Mouse (Mus musculus): ENCODE measurements around the gene Chrna3. TPM values are rescaled to one million over a fixed set of nuclear protein-coding genes. Genes with fewer than 3 reads are reported as not detected.

Gene Chrna3
- total RNA-seq, 2 experiments from 2014 or later = 0.28 to 0.34 TPM

DNA sequence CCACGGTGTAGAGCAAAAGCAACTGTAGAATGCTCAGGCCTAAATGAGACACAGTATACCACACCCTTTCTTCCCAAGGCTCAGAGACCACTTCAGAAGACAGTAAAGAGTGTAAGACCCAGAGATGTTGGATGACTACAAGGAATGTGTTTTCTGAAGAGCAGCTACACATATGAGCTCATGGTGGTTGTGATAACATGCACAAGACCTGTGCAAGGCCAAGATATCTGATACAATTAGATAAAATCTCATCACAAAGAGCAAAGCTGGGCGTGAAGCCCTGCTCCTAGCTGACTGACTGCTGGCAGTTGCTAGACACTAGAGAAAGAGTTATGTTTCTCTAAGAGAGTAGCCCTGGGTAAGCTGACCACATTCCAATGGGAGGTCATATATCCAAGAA, 16.7 kb downstream of the Chrna3 start:
- DNase-seq (ENCODE audit: extremely low spot score in 1 of 2, low spot score in 1 of 2) = no peak

DNA sequence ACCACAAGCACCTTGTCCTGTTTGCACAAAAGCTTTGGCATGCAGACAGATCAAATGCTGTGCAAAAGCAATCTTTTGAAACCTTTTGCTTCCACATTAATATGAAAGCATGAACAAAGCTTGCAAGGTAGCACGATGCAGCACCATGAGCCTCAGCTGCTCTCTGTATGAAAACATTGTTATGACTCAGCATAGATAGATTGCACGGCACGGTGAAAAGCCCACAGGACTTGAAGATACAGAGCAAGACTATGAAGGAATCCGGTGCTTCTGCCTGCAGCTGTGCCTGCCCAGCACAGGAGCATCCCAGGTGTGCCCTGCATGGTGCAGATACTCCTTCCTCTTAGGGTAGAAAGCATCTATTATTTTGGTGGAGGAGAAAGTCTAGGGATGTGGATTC, 22.8 kb downstream of the Chrna3 start:
- DNase-seq (ENCODE audit: extremely low spot score in 1 of 2, low spot score in 1 of 2) = no peak

GRCm38 (mm10) chr9:54995645-54996044, 30.7 kb downstream of the Chrna3 start:
- no peak for DNase-seq (ENCODE audit: extremely low spot score in 1 of 2, low spot score in 1 of 2)

DNA sequence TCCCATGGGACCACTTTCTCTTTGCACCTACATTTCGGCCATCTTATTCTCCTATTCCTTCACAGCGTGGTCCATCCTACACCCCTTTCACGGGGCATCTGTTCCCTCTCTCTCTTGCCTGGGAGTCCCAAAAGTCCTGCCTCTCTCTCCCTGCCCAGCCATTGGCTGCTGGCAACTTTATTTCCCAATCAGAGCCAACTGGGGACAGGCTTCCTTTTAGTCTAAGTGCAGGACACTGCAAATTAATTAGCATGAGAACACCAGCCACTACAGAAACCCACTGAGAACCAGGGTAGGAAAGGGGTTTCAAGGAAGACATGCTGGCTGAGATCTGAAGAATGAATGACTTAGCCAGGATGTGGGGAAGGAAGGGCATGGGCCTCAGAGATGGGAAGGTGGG, 32.0 kb downstream of the Chrna3 start:
- DNase-seq (ENCODE audit: extremely low spot score in 1 of 2, low spot score in 1 of 2) = no peak

DNA sequence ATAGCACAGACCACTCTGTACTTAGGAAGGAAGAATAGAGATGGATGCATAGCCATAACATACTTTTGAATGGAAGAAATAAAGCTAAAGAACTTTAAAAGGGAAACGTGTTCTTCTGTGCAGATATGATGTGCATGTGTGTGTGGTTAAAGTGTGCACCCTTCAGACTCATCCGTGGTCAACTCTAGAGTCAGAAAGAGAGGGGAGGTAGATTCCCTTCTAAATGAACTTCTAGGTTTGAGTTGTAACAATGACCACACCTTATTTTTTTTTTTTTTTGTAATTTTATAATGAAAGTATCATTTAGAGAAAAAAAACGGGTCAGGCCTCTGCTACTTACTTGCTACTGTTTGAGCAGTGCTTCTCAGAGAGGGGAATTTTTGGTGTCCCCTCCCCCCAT, 36.0 kb downstream of the Chrna3 start:
- DNase-seq (ENCODE audit: extremely low spot score in 1 of 2, low spot score in 1 of 2) = no peak

DNA sequence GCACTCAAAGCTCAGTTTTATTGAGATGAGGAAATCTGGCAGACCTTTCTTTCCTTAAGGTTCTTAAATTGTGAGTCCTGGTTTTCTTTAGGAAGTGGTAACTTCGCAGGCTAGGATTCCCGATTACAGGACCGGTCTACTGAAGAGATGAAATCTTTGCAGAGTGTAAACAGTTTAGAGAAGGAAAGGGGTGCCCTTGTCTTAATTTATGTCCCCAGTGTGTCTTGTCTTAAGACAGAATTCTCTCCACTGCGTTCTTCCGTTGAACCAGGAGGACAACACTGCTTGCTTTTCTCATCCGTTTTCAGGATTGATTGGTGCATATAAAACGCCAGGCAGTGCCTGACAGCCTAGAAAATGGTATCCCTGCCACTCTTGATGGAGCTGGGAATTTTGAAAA, 44.0 kb downstream of the Chrna3 start:
- no peak for DNase-seq (ENCODE audit: extremely low spot score in 1 of 2, low spot score in 1 of 2)

DNA sequence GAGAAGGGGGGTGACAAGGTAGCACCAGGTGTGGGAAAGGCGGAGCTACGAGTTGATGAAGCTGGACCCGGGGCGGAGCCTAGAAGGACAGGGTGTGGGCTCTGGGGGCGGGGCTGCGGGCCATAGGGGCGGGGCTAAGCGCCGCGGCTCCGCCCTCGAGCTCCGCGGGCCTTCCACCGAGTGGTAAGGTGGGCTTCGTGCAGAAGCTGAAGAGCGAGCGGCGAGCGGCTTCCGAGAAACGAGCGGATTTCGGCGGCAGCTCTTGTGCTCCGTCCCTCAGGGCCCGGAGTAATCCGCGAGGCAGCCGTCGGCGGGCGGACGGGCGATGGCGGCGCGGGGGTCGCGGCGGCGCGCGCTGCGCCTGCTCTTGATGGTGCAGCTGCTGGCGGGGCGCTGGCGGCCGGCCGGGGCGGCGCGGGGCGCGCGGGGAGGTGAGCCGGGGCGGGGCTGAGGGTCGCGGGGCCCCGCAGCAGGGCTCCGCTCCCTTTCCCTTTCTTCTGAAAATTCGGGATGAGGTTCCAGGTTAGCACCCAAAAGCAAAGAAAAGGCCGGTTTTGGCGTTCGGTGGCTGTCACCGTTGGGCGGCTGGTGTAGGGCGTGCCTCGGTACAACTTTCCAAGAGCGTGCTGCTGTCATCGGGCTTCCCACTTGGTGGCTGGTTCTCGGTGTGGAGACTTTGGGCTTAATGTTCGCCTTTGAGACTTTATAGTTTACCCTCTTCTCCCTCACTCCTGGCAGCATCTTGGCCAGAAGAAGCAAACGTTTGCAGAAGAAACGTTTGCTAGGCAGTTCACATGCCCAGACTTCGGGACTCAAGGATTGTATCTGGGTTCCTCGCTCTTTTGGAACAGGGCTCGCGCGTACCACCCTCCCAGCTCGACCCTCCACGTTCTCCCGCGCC, 44.8 kb downstream of the Chrna3 start:
- peak; percentile 14 to 17 for DNase-seq (ENCODE audit: extremely low spot score in 1 of 2, low spot score in 1 of 2)

GRCm38 (mm10) chr9:54980674-54981073, 45.7 kb downstream of the Chrna3 start, which contains the start of gene Chrna5:
Gene Chrna5 (plus strand): TSS chr9:54980880.
- no peak for DNase-seq (ENCODE audit: extremely low spot score in 1 of 2, low spot score in 1 of 2)

DNA sequence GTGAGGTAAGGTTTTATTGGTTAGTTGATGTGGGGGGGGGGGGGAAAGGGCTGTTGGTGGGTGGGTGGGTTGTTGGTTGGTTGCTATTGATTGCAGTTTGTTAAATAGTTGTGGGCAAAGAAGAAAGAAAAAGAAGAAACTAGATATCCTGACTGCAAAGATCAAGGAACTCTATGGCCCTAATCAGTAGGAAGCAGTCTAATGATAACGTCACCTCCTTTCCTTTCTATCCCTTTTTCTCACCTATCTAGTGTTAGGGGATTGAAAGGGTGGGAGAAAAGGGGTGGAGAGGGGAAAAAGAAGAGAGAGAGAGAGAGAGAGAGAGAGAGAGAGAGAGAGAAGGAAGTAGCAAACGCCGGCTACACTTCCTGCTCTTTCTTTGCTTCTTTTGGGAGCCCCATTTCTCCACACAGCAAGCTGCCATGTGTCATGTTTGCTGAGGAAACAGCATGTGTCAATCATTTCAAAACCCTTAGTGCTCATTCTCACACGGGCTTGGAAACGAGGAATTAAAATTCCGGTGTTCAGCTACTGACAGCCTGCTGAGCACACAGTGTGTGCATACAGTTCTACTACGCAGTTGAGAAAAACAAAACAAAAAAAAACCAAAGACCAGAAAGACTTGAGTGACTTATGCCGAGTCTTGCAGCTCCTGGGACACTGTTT, 56.3 kb downstream of the Chrna3 start:
- DNase-seq (ENCODE audit: extremely low spot score in 1 of 2, low spot score in 1 of 2) = no peak

DNA sequence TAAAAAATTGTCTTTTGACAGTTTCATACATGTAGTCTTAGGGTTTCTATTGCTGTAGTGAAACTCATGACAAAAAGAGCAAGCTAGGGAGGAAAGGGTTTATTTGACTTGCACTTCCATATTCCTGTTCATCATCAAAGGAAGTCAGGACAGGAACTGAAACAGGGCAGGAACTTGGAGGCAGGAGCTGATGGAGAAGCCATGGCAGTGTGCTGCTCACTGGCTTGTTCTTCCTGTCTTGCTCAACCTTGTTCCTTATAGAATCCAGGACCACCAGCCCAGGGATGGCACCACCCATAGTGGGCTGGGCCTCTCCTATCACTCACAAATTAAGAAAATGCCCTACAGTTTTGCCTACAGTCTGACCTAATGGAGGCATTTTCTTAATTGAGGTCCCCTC, 62.7 kb downstream of the Chrna3 start:
- no peak for DNase-seq (ENCODE audit: extremely low spot score in 1 of 2, low spot score in 1 of 2)

DNA sequence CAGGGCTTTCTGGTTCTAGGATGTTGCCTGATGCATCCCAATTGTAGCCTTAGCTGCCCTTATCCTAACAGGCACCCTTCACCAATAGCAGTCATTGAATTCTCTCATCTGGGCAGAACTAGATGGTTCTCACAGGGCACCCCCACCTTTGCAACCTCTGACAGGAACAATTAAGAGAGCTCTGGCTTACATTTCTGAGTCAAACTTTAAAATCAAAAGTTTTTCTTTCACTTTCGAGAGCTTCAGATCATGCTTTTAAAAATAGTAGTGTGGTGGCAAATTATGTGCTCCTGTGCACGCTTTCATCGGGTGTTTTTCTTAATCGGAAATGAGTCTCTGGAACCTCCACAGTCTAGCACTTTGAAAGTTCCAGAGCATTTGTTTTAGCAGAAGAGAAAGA, 65.3 kb downstream of the Chrna3 start:
- no peak for DNase-seq (ENCODE audit: extremely low spot score in 1 of 2, low spot score in 1 of 2)

Other genes starting within 250 kb of the Chrna3 start
- gene Ireb2, start 162.8 kb downstream of the Chrna3 start, total RNA-seq (2021) = 10 to 100 TPM; 48.9 to 54.1 TPM
- 1 to 10 TPM; 2.1 to 2.5 TPM for gene Hykk, start 109.3 kb downstream of the Chrna3 start, total RNA-seq (2021)
- 100 to 1,000 TPM; 130 to 137 TPM for gene Psma4, start 75.8 kb downstream of the Chrna3 start, total RNA-seq (2021)
- not detected for gene AY074887, start 75.6 kb downstream of the Chrna3 start, total RNA-seq (2021)
- 10 to 100 TPM in 1 of 2 experiments, 1 to 10 TPM in 1; 10.0 TPM for gene Chrna5, start 45.7 kb downstream of the Chrna3 start, total RNA-seq (2021)
- gene Chrnb4, start 22.2 kb upstream of the Chrna3 start, total RNA-seq (2021) = under 1 TPM in 1 of 2 experiments, not detected in 1; 0.20 TPM
- 10 to 100 TPM; 56.0 to 57.2 TPM for gene Ube2q2, start 122.3 kb upstream of the Chrna3 start, total RNA-seq (2021)
- 10 to 100 TPM; 32.2 to 37.4 TPM for gene Fbxo22, start 182.4 kb upstream of the Chrna3 start, total RNA-seq (2021)